Mouse (Mus musculus) heart, embryonic 13.5 days (tissue): ENCODE results near the gene Ntf5. TPM values are rescaled to one million over a fixed set of nuclear protein-coding genes. Genes with fewer than 3 reads are reported as not detected.

Experiments used
- ATAC-seq: fragments of 200-750 bp; cut with Nextera tagmentation; 2 replicates; pipeline ENCODE4 v1.8.0; 2017; ENCODE audit warnings: moderate TSS enrichment; ENCODE audit not compliant: insufficient number of reproducible peaks, low FRiP score, low TSS enrichment; ENCODE audit errors: extremely low read depth
- H3K27ac ChIP-seq: fragments of 300-500 bp; sonication (generic); replicated peaks from 2 replicates; pipeline ENCODE4 v1.5.1; 2015; ENCODE audit warnings: moderate library complexity, mild to moderate bottlenecking, inconsistent platforms
- H3K27me3 ChIP-seq: fragments of 300-500 bp; sonication (generic); replicated peaks from 2 replicates; pipeline ENCODE4 v1.6.1; 2015; ENCODE audit warnings: mild to moderate bottlenecking, inconsistent platforms
- H3K36me3 ChIP-seq: fragments of 300-500 bp; sonication (generic); 2 replicates; pipeline ENCODE4 v1.6.1; 2015; ENCODE audit warnings: mild to moderate bottlenecking, inconsistent platforms
- H3K4me1 ChIP-seq: fragments of 300-500 bp; sonication (generic); 2 replicates; pipeline ENCODE4 v1.6.1; 2015; ENCODE audit warnings: inconsistent platforms
- H3K4me2 ChIP-seq: fragments of 300-500 bp; sonication (generic); 2 replicates; pipeline ENCODE4 v1.6.1; 2015; ENCODE audit warnings: inconsistent platforms, mild to moderate bottlenecking, moderate library complexity
- H3K4me3 ChIP-seq: fragments of 300-500 bp; sonication (generic); 2 replicates; pipeline ENCODE4 v1.5.1; 2015; ENCODE audit warnings: moderate library complexity, mild to moderate bottlenecking, inconsistent platforms
- H3K9ac ChIP-seq: fragments of 300-500 bp; sonication (generic); 2 replicates; pipeline ENCODE4 v1.6.1; 2015; ENCODE audit warnings: inconsistent platforms, mild to moderate bottlenecking, moderate library complexity
- H3K9me3 ChIP-seq: fragments of 300-500 bp; sonication (generic); 2 replicates; pipeline ENCODE4 v1.6.1; 2016; ENCODE audit warnings: inconsistent platforms
- whole genome bisulfite sequencing: fragments of 180-500 bp; shearing (Covaris S2); methylation state at CpG from one replicate; pipeline ENCODE4 v1.1.7; 2015; ENCODE audit warnings: mixed read lengths; 5-methylcytosine and 5-hydroxymethylcytosine counted together
- polyA plus RNA-seq: library from polyadenylated mRNA; unstranded; fragments of >200 nt; fragmentation: Nextera tagmentation; extraction: Ambion mirVana; gene quantifications from 2 replicates; pipeline ENCODE4 v1.2.1, GENCODE M21; 2015

Ntf5 gene
- polyA plus RNA-seq, 1 experiment from 2014 or later, result 1.8 TPM

DNA sequence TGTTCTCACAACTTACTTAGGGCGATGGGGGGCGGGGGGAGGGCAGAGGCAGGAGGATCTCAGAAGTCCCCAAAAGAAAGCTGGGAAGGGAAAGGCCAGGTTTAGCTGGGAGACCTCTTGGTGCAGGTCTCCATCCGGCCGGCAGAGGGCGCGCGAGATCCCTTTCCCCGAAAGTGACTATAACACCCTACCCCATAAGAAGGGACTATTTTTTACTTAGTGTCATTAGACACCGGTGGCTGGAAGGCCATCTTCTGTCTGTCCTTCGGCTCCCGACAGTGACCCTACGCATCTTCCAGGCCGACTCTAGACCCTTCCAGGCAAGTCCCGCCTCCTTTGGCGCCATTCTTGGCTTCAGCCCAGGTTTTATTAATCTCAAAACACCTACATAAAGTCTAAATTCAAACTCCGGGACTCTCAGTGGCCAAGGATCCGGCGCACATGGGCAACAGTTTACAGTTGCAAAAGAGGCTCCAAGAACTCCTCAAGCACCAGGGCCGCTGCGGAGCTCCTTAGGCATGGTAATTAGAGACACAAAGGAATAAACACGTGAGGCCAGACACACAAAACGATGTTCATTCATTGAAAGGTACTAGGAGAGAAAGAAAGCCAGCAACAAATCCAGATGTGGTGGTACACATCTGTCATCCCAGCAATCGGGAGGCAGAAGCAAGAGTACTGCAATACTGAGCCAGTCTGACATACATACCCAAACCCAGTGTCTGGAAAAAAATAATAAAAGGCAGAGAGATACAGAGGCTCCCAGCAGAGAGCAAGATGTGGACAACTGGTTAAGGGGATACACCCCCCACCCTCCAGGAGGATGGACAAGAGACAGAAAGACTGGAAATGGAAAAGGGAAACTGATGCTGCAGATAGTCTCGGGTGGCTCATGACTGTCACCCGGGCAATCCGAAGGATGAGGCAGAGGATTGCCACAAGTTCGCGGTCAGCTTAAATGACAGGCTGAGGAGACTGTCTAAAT is 8.1 kb upstream of the Ntf5 start, which contains the start of gene Kcna7:
Kcna7 (plus strand) TSS at position 563 of the 985 bp plus-strand sequence.
- Histone ChIP-seq H3K9ac (peak within 1 kb of the TSS; percentile 77), H3K4me1 (peaks cover 17% of the 10 kb centered on the region), H3K4me3 (peak within 1 kb of the TSS; percentile 56), H3K36me3 (no peaks in the 10 kb centered on the region), H3K27me3 (peaks cover 53% of the 10 kb centered on the region), H3K27ac (peak within 1 kb of the TSS; percentile 9; the same call in 1 of the 2 replicates), H3K4me2 (peak within 1 kb of the TSS; percentile 80), H3K9me3 (no peaks in the 10 kb centered on the region)
- WGBS, result 10% methylated on average over 28 of the region's 28 CpGs
- no peak for ATAC-seq

- peaks cover 17% of the 10 kb centered on the region for H3K4me1 ChIP-seq
- peak overlapping the region; percentile 77 for H3K9ac ChIP-seq
- no peaks in the 10 kb centered on the region for H3K36me3 ChIP-seq
- H3K27me3 ChIP-seq, result peaks cover 64% of the 10 kb centered on the region
- H3K4me2 ChIP-seq, result peak overlapping the region; percentile 80
- H3K27ac ChIP-seq, result no peak overlapping the region
- ATAC-seq, result no peak
- no peaks in the 10 kb centered on the region for H3K9me3 ChIP-seq
- peak overlapping the region; percentile 56 for H3K4me3 ChIP-seq
- under 1% methylated on average over 114 of the region's 114 CpGs for WGBS
Observed at GRCm38 (mm10) chr7:45406157-45407156, 7.0 kb upstream of the Ntf5 start.

GRCm38 (mm10) chr7:45407836-45408235 is 5.7 kb upstream of the Ntf5 start:
- no peak for ATAC-seq
- H3K36me3 ChIP-seq, result no peaks in the 10 kb centered on the region
- H3K27ac ChIP-seq, result no peak overlapping the region
- no peak overlapping the region for H3K9ac ChIP-seq
- H3K4me1 ChIP-seq, result peaks cover 24% of the 10 kb centered on the region
- no peaks in the 10 kb centered on the region for H3K9me3 ChIP-seq
- peaks cover 76% of the 10 kb centered on the region for H3K27me3 ChIP-seq
- no peak overlapping the region for H3K4me3 ChIP-seq
- WGBS, result 75% methylated on average over 10 of the region's 10 CpGs
- no peak overlapping the region for H3K4me2 ChIP-seq

DNA sequence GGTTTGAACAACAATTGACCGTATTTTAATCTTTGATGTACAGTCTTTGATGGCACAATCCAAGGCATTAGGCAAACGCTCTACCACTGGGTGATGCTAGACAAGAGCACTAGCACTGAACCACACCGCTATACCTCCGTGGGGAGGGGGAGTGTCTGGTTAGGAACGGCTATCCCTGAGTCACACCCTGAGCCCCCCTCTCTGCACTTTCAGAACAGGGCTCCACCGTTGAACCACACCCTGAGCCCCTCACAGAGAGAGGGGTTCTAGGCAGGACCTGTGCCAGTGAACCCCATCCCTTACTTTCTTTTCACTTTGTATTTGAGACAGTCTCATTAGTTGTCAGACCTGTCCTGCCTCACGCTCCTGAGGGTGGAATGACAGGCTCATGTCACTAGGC is 5.1 kb upstream of the Ntf5 start:
- Histone ChIP-seq H3K27me3 (peaks cover 81% of the 10 kb centered on the region), H3K27ac (no peak overlapping the region), H3K4me2 (no peak overlapping the region), H3K4me1 (peaks cover 29% of the 10 kb centered on the region), H3K9ac (no peak overlapping the region), H3K36me3 (no peaks in the 10 kb centered on the region), H3K4me3 (no peak overlapping the region), H3K9me3 (no peaks in the 10 kb centered on the region)
- ATAC-seq, result no peak
- 67% methylated on average over 7 of the region's 7 CpGs for WGBS

GRCm38 (mm10) chr7:45408949-45409348 is 4.5 kb upstream of the Ntf5 start:
- H3K4me3 ChIP-seq, result no peak overlapping the region
- no peaks in the 10 kb centered on the region for H3K9me3 ChIP-seq
- no peak for ATAC-seq
- H3K4me2 ChIP-seq, result no peak overlapping the region
- 85% methylated on average over 17 of the region's 17 CpGs for WGBS
- H3K27me3 ChIP-seq, result peaks cover 87% of the 10 kb centered on the region
- H3K36me3 ChIP-seq, result no peaks in the 10 kb centered on the region
- no peak overlapping the region for H3K27ac ChIP-seq
- no peak overlapping the region for H3K9ac ChIP-seq
- H3K4me1 ChIP-seq, result peaks cover 35% of the 10 kb centered on the region

- WGBS, result 76% methylated on average over 8 of the region's 8 CpGs
- no peaks in the 10 kb centered on the region for H3K36me3 ChIP-seq
- no peak overlapping the region for H3K9ac ChIP-seq
- no peak overlapping the region for H3K4me2 ChIP-seq
- H3K4me3 ChIP-seq, result no peak overlapping the region
- ATAC-seq, result no peak
- peaks cover 94% of the 10 kb centered on the region for H3K27me3 ChIP-seq
- H3K4me1 ChIP-seq, result peaks cover 41% of the 10 kb centered on the region
- H3K9me3 ChIP-seq, result no peaks in the 10 kb centered on the region
- no peak overlapping the region for H3K27ac ChIP-seq
Observed at GRCm38 (mm10) chr7:45409497-45410163, 3.9 kb upstream of the Ntf5 start.

- no peak for ATAC-seq
- WGBS, result 56% methylated on average over 2 of the region's 2 CpGs
- Histone ChIP-seq H3K36me3 (no peaks in the 10 kb centered on the region), H3K4me3 (no peak overlapping the region), H3K4me1 (peaks cover 37% of the 10 kb centered on the region), H3K27me3 (peaks cover 98% of the 10 kb centered on the region), H3K4me2 (no peak overlapping the region), H3K27ac (no peak overlapping the region), H3K9me3 (no peaks in the 10 kb centered on the region), H3K9ac (no peak overlapping the region)
Observed at GRCm38 (mm10) chr7:45412421-45412820, 1.1 kb upstream of the Ntf5 start.

GRCm38 (mm10) chr7:45413864-45414739 is 607 bp downstream of the Ntf5 start:
- Histone ChIP-seq H3K27ac (peak overlapping the region; percentile 71), H3K4me2 (peak overlapping the region; percentile 91), H3K4me1 (peaks cover 44% of the 10 kb centered on the region), H3K9me3 (no peaks in the 10 kb centered on the region), H3K36me3 (no peaks in the 10 kb centered on the region), H3K4me3 (peak overlapping the region; percentile 61), H3K9ac (peak overlapping the region; percentile 77), H3K27me3 (peaks cover 98% of the 10 kb centered on the region)
- 2% methylated on average over 27 of the region's 27 CpGs for WGBS
- ATAC-seq, result peak; percentile 31; the same call in 1 of the 2 replicates

DNA sequence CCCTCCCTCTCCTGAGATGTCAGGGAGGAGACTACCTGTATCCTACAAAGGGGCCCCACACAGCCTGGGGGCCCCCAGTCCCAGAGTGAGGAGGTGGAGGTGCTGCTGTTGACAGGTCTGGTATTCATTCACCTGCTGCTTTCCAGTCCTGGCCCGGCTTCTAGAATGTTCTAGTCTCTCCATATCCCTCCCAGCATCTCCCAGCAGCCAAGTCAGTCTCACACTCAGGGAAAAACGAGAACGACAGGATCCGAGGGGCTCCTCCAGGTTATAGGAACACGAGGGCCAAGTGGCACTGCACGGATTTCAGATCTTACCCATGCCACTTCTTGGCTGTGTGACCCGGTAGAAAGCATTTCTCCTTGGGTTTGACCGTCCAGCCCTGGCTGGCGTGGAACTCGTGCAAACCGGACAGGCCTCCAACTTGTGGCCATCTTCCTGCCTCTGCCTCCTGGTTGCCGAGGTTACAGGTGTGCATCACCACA is 1.3 kb downstream of the Ntf5 start:
- WGBS, result 30% methylated on average over 12 of the region's 12 CpGs

DNA sequence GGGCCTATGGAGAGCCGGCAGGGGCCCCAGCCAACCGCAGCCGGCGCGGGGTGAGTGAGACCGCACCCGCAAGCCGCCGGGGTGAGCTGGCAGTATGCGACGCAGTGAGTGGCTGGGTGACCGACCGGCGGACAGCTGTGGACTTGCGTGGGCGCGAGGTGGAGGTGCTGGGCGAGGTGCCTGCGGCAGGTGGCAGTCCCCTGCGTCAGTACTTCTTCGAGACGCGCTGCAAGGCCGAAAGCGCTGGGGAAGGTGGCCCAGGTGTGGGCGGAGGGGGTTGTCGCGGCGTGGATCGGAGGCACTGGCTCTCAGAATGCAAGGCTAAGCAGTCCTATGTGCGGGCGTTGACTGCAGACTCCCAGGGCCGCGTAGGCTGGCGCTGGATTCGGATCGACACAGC is 2.1 kb downstream of the Ntf5 start:
- Histone ChIP-seq H3K27me3 (peaks cover 98% of the 10 kb centered on the region), H3K9ac (0 out of 2 replicates have a peak overlapping the region, but pooled peaks have one; percentile 42), H3K27ac (no peak overlapping the region), H3K36me3 (peaks cover 1% of the 10 kb centered on the region), H3K4me3 (peak overlapping the region; percentile 30), H3K4me1 (peaks cover 44% of the 10 kb centered on the region), H3K4me2 (peak overlapping the region; percentile 50), H3K9me3 (no peaks in the 10 kb centered on the region)
- ATAC-seq, result no peak
- 17% methylated on average over 37 of the region's 37 CpGs for WGBS

More for the DNA sequence above, 1.3 kb downstream of the Ntf5 start:
- Histone ChIP-seq H3K4me2 (peak overlapping the region; percentile 91), H3K4me1 (peaks cover 44% of the 10 kb centered on the region), H3K27me3 (peaks cover 98% of the 10 kb centered on the region), H3K9me3 (no peaks in the 10 kb centered on the region), H3K9ac (no peak overlapping the region), H3K27ac (no peak overlapping the region), H3K36me3 (no peaks in the 10 kb centered on the region), H3K4me3 (no peak overlapping the region)
- no peak for ATAC-seq
